Mouse (Mus musculus): ENCODE measurements around the gene Cep131. TPM values are rescaled to one million over a fixed set of nuclear protein-coding genes. Genes with fewer than 3 reads are reported as not detected.
A peak's percentile ranks its signal among the peaks of the same experiment; 100 is the strongest.

Cep131 gene
- polyA plus RNA-seq, 1 experiment from 2014 or later = 28.8 TPM

DNA sequence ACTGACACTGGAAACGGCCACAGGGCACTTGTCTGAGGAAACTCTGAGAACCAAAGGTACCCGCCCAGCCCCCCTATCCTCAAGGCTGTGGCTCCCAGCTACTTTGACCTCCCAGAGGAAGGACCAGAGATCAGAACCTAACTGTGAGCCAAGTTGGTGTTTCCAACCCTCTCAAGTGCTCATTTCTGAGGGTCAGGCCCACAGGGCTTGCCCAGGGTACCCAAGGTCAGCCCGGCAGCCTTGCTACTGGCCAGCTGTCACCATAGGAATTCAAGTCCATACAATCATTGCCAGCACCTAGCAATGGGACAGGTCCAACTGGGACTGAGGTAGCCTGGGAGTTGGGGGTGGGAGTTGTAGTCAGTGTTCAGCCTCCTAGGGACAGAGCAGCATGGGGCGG lies 4.0 kb upstream of the Cep131 start:
- ATAC-seq = no peak
- H3K36me3 ChIP-seq (ENCODE audit: poor library complexity, severe bottlenecking) = peaks cover 54% of the 10 kb centered on the region
- no peaks in the 10 kb centered on the region for H3K27me3 ChIP-seq
- no peaks in the 10 kb centered on the region for H3K9me3 ChIP-seq (replicated peaks)
- no peak overlapping the region for H3K9ac ChIP-seq
- WGBS = 95% methylated on average over 4 of the region's 4 CpGs
- H3K4me3 ChIP-seq = no peak overlapping the region
- H3K4me1 ChIP-seq = peaks cover 5% of the 10 kb centered on the region
- no peak overlapping the region for H3K4me2 ChIP-seq
- no peak overlapping the region for H3K27ac ChIP-seq

DNA sequence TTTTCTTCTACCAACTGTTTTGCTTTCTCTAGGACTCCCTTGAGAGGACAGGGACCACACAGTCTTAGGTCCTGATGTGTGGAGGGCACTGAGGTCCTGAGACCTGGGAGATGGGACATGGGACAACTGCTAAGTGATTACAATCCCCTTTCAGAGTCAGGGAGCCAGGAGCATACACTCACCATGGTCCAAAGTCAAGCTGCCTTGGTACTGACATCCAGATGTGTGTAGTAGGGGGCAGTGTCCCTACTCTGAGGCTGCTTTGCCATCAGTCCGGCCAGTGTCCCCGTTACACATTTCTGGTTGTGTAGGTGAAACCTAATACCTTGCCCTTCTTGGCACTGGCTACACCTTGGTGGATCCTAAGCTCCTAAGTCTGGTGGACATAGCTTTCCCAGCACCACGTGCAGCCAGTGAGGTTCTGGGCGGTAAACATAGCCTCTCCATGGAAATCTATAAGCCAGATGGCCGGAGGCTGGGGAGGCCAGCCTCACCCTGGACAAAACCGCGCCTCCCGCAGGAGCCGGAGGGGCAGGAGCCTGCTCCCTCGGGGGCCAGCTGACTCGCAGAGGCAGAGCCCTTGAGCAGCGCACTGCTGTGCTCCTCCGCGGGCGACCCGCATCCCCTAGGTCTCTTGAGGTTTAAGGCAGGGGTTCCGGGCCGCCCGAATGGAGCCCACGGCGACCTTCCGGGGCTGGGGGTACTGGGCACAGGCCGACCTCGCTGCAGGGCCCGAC lies 568 bp downstream of the Cep131 start:
- WGBS = under 1% methylated on average over 21 of the region's 25 CpGs
- H3K4me2 ChIP-seq = peak overlapping the region; percentile 80
- peak overlapping the region; percentile 66 for H3K27ac ChIP-seq
- H3K4me3 ChIP-seq = peak overlapping the region; percentile 65
- peak overlapping the region; percentile 91 for H3K9ac ChIP-seq
- ATAC-seq = peak; percentile 46
- H3K27me3 ChIP-seq = no peaks in the 10 kb centered on the region
- H3K4me1 ChIP-seq = peaks cover 14% of the 10 kb centered on the region
- H3K36me3 ChIP-seq (ENCODE audit: poor library complexity, severe bottlenecking) = peaks cover 38% of the 10 kb centered on the region
- H3K9me3 ChIP-seq (replicated peaks) = no peaks in the 10 kb centered on the region

DNA sequence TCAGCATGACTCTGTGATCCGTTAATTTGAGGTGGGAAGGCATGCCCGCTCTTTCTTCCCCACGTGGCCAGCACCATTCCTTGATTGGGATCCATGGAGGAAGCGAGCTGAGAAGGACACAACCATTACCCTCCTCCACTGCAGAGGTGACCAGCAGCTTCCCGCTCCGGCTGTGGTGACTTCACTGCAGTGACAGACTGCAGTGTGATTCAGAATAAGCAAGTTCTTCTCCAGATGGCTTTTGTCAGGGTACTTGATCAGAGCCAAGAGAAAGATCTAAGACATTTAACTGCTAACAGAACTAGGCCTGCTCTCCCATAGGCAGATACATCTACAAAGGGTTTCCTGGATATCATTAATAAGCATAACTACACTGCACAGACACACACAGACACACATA lies 6.3 kb downstream of the Cep131 start:
- no peaks in the 10 kb centered on the region for H3K27me3 ChIP-seq
- peaks cover 5% of the 10 kb centered on the region for H3K4me1 ChIP-seq
- H3K36me3 ChIP-seq (ENCODE audit: poor library complexity, severe bottlenecking) = peaks cover 87% of the 10 kb centered on the region
- no peak overlapping the region for H3K4me2 ChIP-seq
- WGBS = 92% methylated on average over 6 of the region's 6 CpGs
- H3K4me3 ChIP-seq = no peak overlapping the region
- ATAC-seq = no peak
- no peaks in the 10 kb centered on the region for H3K9me3 ChIP-seq (replicated peaks)
- no peak overlapping the region for H3K9ac ChIP-seq
- no peak overlapping the region for H3K27ac ChIP-seq

DNA sequence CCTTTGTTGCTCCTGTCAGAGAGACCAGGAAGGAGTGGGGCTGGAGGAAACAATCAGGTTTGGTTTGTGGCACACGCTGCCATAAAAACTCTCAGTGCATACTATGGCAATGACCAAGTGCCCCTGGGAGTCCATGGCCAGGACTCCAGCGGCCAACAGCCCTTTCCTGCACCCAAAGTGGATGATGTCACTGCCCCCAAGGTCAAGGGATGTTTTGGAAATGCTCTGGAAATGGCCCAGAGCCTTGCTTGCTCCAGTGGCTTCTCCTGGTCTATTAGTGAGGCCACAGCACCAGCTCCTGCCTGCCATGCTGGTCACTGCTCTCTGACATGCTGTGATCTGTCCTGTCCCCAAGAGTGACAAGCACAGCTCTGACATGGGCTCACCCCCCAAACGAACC lies 10.4 kb downstream of the Cep131 start:
- Histone ChIP-seq H3K9me3 (replicated peaks) (no peaks in the 10 kb centered on the region), H3K27me3 (no peaks in the 10 kb centered on the region), H3K4me3 (no peak overlapping the region), H3K4me2 (no peak overlapping the region), H3K9ac (no peak overlapping the region), H3K36me3 (ENCODE audit: poor library complexity, severe bottlenecking) (peaks cover 100% of the 10 kb centered on the region), H3K27ac (no peak overlapping the region), H3K4me1 (0 out of 2 replicates have a peak, but pooled peaks cover 3% of the 10 kb centered on the region)
- ATAC-seq = no peak
- WGBS = 80% methylated on average over 3 of the region's 3 CpGs

DNA sequence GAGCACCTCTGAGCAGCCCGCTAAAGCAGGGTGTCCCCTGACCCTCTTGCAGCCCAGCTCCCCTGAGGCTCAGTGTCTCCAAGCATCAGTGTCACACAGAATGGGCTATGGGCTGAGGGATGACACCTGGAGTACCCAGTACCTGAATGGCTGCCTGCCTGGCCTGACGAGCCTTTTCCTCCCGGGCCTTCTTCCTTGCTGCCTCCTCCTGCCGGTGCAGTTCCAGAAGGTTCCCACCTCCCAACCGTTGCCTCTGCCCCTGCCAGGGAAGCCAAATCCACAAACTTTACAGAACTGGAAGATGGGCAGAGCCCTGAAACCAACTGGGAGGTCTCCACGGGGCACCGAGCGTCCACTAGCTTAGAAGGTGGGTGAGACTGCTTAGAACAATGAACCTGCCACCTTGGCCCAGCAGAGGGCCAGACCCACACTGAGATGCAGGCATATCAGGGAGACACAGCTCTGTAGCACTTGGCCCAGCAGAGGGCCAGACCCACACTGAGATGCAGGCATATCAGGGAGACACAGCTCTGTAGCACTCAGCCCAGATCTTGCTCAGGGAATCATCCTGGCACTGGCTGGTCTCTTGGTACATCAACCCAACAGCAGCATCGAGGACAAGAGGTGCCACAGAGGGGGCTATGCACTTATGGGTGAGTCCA lies 13.5 kb downstream of the Cep131 start:
- Histone ChIP-seq H3K4me3 (no peak overlapping the region), H3K4me1 (0 out of 2 replicates have a peak, but pooled peaks cover 3% of the 10 kb centered on the region), H3K27me3 (no peaks in the 10 kb centered on the region), H3K36me3 (ENCODE audit: poor library complexity, severe bottlenecking) (peaks cover 100% of the 10 kb centered on the region), H3K27ac (no peak overlapping the region), H3K9me3 (replicated peaks) (no peaks in the 10 kb centered on the region), H3K9ac (no peak overlapping the region), H3K4me2 (no peak overlapping the region)
- 89% methylated on average over 9 of the region's 9 CpGs for WGBS
- ATAC-seq = no peak

DNA sequence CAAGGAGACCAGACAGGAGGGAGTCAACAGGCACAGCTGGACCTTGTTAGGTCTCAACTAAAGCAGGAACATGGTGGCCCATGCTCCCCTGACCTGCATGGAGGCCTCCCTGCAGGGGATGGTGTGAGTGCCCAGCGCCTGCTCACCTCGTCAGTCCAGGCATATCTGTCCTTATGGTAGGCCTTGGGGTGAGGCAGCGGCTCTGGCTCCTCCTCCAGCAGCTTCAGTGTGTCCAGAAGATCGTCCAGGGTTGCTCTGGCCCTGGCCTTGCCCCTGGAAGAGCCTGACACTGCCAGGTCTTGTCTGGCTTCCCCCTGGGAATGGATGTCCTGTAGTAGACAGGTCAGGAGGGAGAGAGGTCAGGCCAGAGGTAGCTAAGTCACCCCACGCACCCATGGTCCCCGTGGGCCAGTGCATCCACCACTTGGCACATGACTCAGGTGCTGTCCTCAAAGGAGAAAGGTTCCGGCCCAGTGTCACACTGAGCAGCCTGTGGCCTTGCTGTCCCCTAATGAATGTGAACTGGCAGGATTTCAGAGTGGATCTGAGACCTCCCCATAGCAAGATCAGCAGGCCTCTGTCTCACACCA lies 14.8 kb downstream of the Cep131 start:
- Histone ChIP-seq H3K4me3 (no peak overlapping the region), H3K4me1 (0 out of 2 replicates have a peak, but pooled peaks cover 3% of the 10 kb centered on the region), H3K9me3 (replicated peaks) (no peaks in the 10 kb centered on the region), H3K36me3 (ENCODE audit: poor library complexity, severe bottlenecking) (peaks cover 100% of the 10 kb centered on the region), H3K4me2 (no peak overlapping the region), H3K27me3 (no peaks in the 10 kb centered on the region), H3K9ac (no peak overlapping the region), H3K27ac (no peak overlapping the region)
- WGBS = 91% methylated on average over 7 of the region's 7 CpGs
- no peak for ATAC-seq

DNA sequence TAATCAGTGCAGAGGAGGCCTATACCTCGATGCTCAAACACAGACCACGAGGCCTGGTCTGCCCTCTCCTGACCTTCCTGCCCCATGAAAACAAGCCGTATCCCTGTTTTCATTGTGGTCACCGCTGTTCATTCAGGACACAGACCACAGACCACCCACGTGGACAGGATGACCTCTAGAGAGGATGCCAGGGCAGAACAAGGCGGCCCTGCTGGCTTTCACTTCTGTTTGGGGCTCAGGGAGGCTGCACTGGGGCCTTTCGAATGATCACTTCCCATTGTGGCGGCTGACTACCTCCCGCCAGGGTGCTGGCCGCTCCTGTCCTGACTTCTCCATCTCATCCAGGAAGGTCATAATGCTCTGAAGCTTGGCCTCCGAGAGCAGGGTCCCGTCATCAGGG lies 15.6 kb downstream of the Cep131 start:
- peaks cover 100% of the 10 kb centered on the region for H3K36me3 ChIP-seq (ENCODE audit: poor library complexity, severe bottlenecking)
- ATAC-seq = no peak
- H3K27me3 ChIP-seq = no peaks in the 10 kb centered on the region
- no peak overlapping the region for H3K4me3 ChIP-seq
- no peaks in the 10 kb centered on the region for H3K9me3 ChIP-seq (replicated peaks)
- no peak overlapping the region for H3K4me2 ChIP-seq
- H3K27ac ChIP-seq = no peak overlapping the region
- H3K9ac ChIP-seq = no peak overlapping the region
- WGBS = 64% methylated on average over 12 of the region's 12 CpGs
- H3K4me1 ChIP-seq = 0 out of 2 replicates have a peak, but pooled peaks cover 3% of the 10 kb centered on the region

DNA sequence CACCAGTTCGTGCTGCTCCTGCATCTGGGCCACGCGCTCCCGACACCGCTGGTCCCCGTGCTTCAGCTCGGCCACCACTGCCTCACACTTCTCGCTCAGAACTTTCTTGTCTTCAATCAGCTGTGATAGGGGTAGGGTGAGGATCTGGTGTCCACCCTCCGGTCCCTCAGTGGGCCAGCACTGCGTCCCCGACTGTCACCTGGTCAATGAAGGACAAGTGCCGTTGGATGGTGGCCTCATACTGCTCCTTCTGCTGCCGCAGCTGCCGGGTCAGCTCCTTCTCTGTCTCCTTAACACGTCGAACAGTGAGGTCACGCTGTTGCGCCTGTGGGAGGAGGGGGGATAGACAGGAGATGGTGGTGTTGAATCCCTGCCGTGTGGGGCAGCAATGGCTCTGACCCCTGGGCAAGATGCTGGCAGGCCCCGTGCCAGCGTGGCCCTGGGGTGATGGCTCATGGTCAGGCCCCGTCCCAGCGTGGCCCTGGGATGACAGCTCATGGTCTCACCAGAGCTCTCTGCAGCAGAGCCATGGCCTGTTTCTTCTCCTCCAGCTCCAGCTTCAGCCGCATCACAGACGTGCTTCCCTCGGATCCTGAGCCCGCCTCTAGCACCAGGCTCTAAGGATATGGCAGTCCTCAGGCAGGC lies 16.2 kb downstream of the Cep131 start:
- ATAC-seq = no peak
- no peaks in the 10 kb centered on the region for H3K27me3 ChIP-seq
- H3K27ac ChIP-seq = no peak overlapping the region
- H3K9ac ChIP-seq = no peak overlapping the region
- 93% methylated on average over 26 of the region's 27 CpGs for WGBS
- no peaks in the 10 kb centered on the region for H3K9me3 ChIP-seq (replicated peaks)
- no peak overlapping the region for H3K4me3 ChIP-seq
- peaks cover 100% of the 10 kb centered on the region for H3K36me3 ChIP-seq (ENCODE audit: poor library complexity, severe bottlenecking)
- H3K4me1 ChIP-seq = 0 out of 2 replicates have a peak, but pooled peaks cover 3% of the 10 kb centered on the region
- H3K4me2 ChIP-seq = no peak overlapping the region

DNA sequence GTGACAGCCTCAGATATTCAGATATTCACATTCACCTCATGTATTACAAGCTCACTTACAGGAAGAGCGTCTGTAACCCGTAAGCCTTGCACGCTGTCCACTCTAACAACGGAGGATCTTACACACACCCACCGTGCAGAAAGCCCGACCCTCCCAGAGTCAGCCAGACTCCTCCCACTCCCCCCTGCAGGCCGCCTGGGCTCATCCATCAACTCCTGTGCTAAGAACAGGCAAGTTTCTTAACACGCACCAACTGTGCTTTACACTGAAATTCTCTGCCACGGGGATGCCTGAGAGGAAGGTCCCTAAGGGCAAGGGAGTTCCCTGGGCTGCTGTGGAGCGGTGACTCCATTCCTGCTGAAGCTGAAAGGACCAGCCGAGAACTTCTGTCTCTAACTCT lies 17.4 kb downstream of the Cep131 start:
- Histone ChIP-seq H3K9me3 (replicated peaks) (no peaks in the 10 kb centered on the region), H3K4me2 (no peak overlapping the region), H3K27me3 (no peaks in the 10 kb centered on the region), H3K4me3 (no peak overlapping the region), H3K36me3 (ENCODE audit: poor library complexity, severe bottlenecking) (peaks cover 100% of the 10 kb centered on the region), H3K9ac (no peak overlapping the region), H3K4me1 (no peaks in the 10 kb centered on the region), H3K27ac (no peak overlapping the region)
- no peak for ATAC-seq
- 66% methylated on average over 11 of the region's 11 CpGs for WGBS

DNA sequence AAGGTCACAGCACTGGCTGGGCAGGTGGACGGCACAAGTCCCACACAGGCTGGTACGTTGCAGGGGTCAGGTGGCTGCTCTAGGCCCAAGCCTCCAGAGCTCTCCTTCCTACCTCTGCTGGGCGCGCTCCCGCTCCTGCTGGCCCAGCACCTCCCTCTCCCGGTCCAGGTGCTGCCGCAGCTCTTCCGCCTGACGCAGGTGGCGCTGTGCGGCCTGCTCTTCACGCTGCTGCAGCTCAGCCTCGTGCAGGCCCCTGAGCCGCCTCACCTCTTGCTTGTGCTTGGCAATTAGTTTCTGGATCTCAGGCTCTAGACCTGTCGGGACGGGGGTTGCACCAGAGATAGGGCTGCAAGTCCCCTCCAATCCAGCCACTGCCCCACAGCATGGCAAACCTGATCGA lies 18.8 kb downstream of the Cep131 start:
- Histone ChIP-seq H3K9ac (no peak overlapping the region), H3K36me3 (ENCODE audit: poor library complexity, severe bottlenecking) (peaks cover 98% of the 10 kb centered on the region), H3K4me1 (no peaks in the 10 kb centered on the region), H3K27me3 (no peaks in the 10 kb centered on the region), H3K4me2 (no peak overlapping the region), H3K27ac (no peak overlapping the region), H3K4me3 (no peak overlapping the region), H3K9me3 (replicated peaks) (no peaks in the 10 kb centered on the region)
- ATAC-seq = no peak
- WGBS = 44% methylated on average over 17 of the region's 17 CpGs

DNA sequence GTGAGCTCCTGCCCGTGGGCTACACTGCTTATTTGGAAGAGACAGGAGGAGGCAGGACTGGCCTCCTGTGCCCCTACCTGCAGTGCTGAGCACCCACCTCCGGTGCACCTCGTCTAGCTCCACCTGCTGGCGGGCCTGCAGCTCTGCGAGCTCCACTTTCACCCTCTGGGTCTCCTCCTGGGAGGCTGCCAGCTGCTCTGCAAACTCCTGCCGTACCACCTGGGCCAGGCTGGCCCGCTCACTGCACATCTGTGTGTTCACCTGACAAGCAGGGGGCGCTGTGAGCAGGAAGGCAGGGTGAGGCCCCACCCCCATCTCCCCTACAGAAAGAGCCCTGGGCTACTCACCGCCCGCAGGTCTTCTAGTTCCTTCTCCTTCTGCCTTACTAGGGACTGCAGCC lies 21.3 kb downstream of the Cep131 start:
- Histone ChIP-seq H3K27me3 (no peaks in the 10 kb centered on the region), H3K9me3 (replicated peaks) (no peaks in the 10 kb centered on the region), H3K27ac (no peak overlapping the region), H3K4me2 (no peak overlapping the region), H3K4me1 (no peaks in the 10 kb centered on the region), H3K4me3 (no peak overlapping the region), H3K9ac (no peak overlapping the region), H3K36me3 (ENCODE audit: poor library complexity, severe bottlenecking) (peaks cover 72% of the 10 kb centered on the region)
- no peak for ATAC-seq
- 34% methylated on average over 10 of the region's 10 CpGs for WGBS

DNA sequence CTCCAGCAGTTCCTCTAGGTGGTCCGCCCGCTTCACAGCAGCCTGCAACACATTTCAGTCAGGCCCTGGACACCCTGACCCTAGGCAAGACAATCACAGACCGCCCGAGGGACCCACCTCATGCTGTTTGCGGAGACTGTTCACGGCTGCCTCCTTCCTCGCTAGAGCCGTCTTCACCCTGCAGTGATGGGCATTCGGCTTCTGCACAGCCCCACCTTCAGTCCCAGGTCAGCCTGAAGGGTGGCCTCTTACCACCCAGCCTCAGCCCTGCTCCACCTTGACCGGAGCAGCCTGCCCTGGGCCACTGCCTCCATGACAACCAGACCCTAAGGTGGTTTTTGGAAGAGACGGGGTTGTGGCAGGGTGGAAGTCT lies 22.0 kb downstream of the Cep131 start:
- Histone ChIP-seq H3K9me3 (replicated peaks) (no peaks in the 10 kb centered on the region), H3K4me2 (no peak overlapping the region), H3K27ac (no peak overlapping the region), H3K27me3 (no peaks in the 10 kb centered on the region), H3K36me3 (ENCODE audit: poor library complexity, severe bottlenecking) (peaks cover 66% of the 10 kb centered on the region), H3K4me3 (no peak overlapping the region), H3K4me1 (no peaks in the 10 kb centered on the region), H3K9ac (no peak overlapping the region)
- no peak for ATAC-seq
- 91% methylated on average over 11 of the region's 11 CpGs for WGBS
